Mouse (Mus musculus) ES-E14 (cell line): ENCODE results near the gene Gm37419.

Experiments
- CHD2 ChIP-seq: IDR thresholded peaks from 2 replicates; pipeline ENCODE4 v1.6.1; 2014; ENCODE audit warnings: mild to moderate bottlenecking, low read depth, low read length, inconsistent platforms
- MAFK ChIP-seq: IDR thresholded peaks from 2 replicates; pipeline ENCODE4 v1.6.1; 2014; ENCODE audit warnings: mild to moderate bottlenecking, low read depth, low read length, inconsistent platforms; ENCODE audit not compliant: insufficient read depth
- ZC3H11A ChIP-seq: IDR thresholded peaks from 2 replicates; pipeline ENCODE4 v1.6.1; 2012; ENCODE audit warnings: low read depth, mild to moderate bottlenecking, inconsistent platforms, low read length, borderline replicate concordance
- ZNF384 ChIP-seq: IDR thresholded peaks from 2 replicates; pipeline ENCODE4 v1.6.1; 2012; ENCODE audit warnings: low read depth, low read length, inconsistent platforms

DNA sequence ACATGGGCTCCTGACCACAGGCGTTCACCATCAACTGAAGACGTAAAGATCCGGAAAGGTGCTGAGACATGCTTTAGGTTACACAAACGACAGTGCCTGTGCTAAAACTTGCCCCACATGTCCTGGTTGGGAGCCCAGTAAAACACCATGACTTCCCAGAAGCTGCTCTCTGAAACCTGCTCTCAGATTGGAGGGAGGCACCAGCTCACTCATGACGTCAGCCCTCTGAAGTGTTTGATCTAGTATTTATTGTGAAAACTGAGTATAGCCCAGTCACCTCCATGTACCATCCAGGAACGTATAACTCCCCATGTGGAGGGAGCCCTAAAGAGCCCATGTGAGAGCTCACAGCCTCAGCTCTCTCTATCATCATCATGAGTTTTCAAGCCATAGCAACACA is 9.6 kb downstream of the Gm37419 start:
- TF ChIP-seq ZNF384: no peak
- TF ChIP-seq MAFK: no peak
- TF ChIP-seq ZC3H11A: no peak
- TF ChIP-seq CHD2: no peak
